Mouse (Mus musculus) kidney, postnatal 25 days (tissue): ENCODE measurements around the gene Midn.

Experiments
- DNase-seq, 2 experiments: peaks; one replicate each; pipeline ENCODE4 v3.0.0; 2021; ENCODE audit warnings: mixed read lengths in 2 of 2

Midn gene

DNA sequence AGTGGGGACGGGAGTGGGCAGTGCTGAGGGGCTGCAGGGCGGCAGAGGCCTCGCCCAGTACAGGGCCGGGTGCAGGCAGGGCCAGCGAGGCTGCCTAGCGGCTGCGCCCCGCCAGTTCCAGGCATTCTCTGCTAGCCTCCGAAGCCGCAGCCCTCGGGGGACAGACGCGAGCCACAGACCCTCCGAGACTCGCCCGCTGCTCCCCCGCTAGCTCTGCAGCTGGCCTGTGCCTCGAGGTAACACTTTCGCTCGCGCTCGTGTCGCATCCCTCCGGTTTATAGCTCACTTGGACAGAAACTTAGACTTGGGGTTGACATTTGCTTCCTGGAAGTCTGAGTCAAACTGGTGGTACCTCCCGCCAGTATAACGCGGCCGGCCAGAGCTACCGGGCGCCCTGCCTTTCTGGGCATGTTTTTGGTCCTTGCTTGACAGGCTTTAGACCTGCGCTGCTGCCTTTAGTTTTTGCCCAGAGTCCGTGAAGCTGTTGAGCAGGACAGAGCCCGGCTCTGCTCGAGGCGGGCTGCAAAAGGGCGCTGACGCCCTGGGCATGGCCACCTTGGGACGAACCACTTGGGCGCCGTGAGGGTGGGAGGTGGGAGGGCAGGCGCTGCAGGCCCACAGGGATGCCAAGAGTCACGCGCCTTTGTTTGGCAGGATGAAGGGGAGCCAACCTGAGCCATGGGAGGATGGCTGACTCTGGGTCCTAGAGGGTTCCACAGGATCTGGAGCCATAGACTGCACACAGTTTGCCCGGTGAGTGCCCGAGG lies 23.9 kb downstream of the Midn start:
- DNase-seq: peak in 1 of 2 experiments; percentile 69

DNA sequence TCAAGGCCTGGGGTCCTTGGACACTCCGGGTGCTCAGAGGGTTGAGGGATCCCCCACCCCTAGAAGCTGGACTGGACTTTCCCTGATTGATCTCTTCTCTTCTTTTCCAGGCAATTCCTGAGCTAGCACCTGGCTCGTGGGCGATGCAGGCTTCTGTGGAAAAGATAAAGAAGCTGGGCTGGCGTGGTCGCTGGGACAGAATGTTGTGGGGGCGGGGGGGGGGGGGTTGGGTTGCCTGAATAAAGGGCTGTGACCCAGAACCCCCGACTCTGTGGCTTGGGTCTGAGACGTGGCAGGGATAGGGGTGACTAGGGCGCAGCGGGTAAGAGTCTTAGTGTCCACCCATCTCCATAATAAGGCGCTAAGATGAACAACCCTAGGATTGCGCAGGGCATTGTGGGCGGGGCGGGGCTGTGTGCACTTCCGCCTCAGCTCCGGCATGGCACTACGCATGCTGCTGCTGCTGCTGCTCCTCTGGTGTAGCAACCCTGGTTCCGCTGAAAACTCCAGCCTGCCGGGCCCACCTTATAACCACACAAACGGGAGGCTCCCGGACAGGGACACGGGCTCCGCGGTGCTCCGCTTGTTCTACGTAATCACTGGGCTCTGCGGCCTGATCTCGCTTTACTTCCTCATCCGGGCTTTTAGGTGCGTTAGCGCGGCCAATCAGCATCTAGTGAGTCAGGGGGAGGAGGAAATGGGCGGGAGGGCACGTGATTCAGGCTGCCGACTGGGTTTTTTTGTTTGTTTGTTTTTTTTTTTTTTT lies 24.6 kb downstream of the Midn start, which contains the start of gene 1600002K03Rik:
1600002K03Rik (plus strand) TSS at position 418 of the 766 bp plus-strand sequence.
- DNase-seq: peak; percentile 90 to 94

DNA sequence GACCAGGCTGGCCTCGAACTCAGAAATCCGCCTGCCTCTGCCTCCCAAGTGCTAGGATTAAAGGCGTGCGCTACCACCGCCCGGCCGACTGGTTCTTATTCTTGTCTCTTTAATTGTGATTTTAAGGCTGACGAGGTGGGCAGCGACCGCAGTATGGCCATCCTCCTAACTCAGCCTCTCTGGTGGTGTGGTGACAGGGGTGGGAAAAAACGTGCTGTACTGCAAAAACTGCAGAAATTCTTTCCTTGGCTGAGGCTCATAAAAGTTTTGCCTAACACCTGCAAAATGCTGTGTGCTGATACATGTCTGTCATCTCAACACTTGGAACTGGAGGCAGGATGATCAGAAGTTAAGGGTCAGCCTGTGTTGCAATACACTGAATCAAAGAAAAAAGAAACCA lies 25.3 kb downstream of the Midn start:
- no peak for DNase-seq

DNA sequence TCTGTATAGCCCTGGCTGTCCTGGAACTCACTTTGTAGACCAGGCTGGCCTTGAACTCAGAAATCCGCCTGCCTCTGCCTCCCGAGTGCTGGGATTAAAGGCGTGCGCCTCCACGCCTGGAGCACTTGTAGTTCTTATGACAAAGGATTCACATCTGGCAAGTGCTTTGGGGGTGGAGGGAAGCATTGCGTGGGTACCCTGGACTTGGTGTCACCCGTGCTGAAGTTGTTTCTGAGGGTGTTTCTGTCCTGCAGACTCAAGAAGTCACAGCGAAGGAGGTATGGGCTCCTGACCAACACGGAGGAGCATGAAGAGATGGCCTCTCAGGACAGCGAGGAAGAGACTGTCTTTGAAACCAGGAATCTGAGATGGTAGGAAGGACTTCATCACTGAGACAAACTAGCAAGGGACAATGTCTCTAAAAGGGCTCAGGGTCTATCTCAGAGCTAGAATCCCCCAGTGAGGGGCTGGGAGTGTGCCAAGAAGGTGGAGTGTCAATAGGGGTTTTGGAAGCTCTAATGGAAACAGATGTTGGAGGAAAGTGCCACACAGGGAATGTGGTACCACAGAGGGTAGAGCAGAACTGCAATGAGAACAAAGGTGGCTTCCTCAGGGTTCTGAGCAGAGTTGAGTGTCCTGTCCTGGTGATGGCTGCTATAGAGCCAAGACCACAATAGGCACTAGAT lies 26.0 kb downstream of the Midn start:
- DNase-seq: no peak

DNA sequence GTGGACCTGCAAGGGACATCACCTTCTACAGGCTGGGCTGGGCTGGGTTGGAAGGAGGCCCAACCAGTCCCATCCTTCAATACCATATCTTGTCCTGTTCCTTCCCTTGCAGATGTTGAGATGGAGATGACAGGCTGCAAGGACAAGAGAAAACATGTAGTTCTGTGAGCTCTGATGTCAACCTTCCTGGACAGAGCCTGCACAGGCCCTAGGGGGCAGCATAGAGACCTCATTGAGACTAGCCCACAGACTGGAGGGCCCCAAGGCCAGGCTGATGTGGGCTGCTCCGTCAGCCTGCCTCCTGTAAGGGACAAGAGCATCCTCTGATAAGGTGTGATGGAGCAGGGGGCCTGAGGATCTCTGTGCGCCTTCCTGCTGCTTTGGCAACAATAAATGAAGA lies 26.6 kb downstream of the Midn start:
- DNase-seq: peak; percentile 63 to 66

DNA sequence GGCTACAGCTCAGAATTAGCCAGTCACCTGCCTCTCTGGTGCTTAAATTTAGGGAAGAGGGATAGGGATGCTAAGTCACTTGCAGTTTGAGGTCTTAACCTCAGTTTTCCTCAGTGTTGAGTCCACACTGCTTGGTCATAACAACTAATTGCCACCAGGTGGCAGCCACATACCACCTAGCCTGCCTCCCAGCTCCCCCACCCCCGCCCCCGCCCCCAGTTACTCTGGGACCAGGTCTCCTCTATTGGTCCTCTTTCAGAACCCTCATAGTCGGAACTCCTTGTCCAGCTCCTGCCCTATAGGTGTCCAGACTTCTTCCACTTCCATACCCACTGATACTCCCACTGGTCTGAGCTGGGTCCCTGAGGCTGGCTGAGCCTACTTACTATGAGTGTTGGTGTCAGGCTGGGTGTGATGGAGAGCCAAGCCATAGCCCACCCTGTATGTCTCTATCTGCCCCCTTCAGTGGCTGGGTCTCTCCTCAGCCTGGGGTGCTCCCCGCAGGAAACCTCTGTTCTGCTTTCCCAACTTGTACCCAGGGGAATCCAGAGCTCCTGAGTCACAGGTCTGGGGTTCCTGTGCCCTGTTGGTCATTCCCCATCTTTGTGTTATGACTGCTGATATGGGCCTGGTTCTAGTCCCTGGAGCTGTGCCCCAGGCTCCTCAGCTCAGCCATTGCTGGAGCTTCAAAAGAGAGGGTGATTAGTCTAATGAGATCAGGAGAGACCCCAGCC lies 27.6 kb downstream of the Midn start:
- peak in 1 of 2 experiments; percentile 48 for DNase-seq

DNA sequence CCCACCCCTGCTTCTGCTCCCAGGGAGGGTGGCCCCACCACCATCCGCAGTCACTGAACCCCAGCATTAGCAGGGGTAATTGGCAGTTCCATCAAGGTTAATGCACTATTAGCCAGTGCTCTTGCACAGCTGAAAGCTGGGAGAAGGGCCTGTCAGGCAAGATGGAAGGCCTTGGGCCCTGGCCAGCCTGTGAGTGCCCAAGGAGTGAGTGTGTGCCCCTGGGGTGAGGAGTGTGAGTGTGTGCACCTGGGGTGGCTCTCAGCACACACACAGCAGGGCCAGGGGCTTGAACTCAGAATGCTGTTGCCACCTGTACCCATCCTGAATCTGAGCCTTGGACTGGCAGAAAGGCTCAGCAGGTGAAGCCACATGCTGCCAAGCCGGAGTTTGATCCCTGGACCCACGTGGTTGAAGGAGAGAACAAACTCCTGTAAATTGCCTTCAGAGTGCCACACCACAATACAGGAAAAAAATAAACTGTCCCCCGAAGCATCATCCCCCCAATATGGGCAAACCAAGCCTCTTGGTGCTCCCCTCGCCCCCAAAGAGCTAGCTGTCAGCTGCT lies 28.3 kb downstream of the Midn start:
- peak; percentile 34 to 62 for DNase-seq

DNA sequence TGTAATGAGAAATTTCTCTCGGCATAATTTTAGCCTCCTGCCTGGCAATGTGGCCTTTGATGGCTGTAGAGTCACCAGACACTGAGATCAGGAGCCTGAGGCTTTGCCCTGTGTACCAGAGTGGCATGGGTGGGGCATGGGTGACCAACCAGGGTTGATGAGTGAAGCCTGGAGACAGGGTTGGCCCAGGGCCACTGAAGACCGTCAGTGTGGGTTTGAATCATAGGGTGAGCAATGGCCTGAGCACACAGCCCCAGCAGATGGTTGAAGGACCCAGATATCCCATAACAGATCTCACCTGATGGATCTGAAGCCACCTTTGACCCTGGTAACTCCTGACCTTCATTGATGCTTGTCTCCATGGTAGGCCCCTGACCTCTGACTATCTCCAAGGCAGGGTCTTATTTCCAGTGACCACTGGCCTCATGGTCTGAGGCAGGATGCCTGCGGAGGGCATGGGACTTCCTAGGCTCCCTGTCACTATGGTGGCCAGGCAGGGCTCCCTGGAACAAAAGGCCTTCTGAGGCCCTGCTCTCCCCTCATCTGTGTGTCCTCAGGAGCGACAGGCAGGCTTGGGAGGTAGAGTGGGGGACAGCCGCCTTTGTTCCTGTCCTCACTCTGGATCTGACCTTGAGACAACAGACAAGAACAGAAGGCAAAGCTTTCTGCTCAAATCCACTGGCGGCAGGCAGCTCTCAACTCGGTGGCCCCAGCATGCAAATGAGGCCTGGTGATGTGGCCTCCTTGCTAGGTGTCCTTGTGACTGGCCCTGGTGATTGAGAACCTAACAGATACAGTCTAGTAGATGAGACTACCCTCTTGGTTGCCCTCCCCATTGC lies 29.6 kb downstream of the Midn start:
- no peak for DNase-seq

DNA sequence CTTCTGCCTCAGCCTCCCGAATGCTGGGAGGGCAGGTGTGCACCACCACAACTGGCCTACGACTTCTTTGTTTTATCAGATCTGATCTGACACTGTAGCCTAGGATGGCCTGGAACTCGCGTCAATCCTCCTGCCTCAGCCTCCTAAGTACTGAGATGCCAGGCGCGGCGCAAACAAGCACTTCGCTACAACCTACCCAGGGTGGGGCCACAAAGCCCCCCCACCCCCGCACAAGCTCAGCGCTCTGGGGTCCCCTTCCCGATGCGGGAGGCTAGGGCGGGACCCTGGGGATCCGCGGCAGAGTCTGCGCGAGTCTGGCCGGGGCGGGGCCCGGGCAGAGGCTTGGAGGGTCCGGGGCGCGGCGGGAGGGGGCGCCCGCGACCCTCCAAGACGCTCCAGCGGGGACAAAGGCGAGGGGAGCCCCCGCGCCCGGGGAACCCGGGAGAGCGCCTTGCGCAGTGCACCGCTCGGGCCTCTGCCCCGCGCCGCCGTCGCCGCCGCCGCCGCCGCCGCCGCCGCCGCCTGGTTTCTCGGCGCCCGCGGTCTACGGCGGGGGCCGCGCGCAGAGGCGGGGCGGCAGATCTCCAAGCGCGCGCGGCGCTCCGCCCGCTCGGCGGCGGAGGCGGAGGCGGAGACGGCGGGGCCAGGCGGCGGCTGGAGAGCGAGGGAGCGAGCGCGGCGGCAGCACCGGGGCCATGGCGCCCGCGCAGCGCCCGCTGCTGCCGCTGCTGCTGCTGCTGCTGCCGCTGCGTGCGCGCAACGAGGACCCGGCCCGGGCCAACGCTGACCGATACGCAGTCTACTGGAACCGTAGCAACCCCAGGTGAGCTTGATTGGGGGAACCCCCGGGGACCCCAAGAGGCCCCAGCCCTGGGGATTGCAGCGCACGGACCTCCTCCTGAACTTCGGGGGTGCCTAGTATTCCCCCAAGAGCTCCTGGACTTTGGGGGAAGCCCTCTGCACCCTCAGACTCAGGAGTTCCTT lies 31.3 kb downstream of the Midn start, which contains the start of gene Efna2:
Efna2 (plus strand) TSS at position 415 of the 984 bp plus-strand sequence.
- DNase-seq: peak in 1 of 2 experiments; percentile 68

DNA sequence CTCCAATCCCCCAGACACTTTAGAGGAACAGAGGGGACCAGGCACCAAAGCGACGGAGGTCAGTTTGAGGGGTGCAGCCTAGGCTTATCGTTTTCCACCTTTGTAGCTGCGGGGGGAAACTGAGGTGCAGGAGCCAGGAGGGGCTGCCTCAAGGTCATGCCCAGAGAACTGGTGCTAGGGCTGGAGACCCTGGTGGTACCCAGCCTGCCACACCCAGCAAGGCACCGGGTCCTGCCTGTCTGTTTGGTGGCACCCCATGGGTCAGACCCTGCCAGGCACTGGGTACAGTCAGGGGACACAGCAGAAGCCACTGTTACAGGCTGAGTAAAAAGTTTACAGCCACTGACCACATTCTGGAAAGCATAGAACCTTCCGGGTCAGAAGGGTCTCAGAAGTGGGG lies 32.2 kb downstream of the Midn start:
- DNase-seq: no peak

DNA sequence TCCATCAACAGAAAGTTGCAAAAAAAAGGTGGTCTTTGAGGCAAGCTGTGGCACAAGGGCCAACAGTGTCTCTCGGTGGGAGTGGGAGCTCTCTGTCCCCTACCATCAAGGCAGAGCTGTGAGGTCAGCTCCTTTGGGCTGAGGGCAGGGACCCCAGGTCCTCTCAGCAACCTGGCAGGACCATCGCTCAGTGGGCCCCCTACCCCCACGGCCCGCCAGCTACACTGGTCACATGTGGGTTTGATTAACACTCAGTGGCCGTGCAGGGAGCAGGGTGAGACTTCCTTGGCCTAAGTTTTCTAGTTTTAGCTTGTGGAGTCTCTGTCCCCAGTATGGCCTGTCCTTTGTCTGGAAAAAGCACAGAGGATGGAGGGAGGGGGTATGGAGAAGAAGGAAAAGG lies 32.8 kb downstream of the Midn start:
- no peak for DNase-seq

DNA sequence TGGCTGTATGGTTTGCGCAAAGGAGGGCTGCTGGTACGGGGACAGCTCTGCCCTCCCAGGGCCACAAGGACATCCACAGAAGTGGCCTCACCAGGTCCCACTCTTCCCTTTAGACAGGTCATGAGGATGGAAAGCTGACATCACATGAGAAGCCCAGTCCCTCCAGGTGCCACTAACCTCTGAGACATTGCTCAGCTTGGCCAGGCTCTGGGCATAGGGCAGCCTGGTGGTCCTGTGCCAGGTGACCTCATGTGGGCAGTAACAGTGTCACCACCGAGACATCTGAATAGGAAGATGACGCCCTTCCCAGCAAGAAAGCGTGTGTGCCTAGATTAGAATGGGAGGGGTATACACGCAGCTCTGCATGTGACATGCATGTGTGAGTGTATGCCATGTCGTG lies 34.5 kb downstream of the Midn start:
- DNase-seq: no peak

DNA sequence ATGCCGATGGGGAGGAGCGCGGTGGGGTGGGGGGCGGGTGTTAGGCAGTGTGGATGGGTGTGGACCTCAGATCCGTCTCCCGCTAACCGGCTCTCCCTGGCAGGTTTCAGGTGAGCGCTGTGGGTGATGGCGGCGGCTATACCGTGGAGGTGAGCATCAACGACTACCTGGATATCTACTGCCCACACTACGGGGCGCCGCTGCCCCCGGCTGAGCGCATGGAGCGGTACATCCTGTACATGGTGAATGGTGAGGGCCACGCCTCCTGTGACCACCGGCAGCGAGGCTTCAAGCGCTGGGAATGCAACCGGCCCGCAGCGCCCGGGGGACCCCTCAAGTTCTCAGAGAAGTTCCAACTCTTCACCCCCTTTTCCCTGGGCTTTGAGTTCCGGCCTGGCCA lies 38.6 kb downstream of the Midn start:
- no peak for DNase-seq

DNA sequence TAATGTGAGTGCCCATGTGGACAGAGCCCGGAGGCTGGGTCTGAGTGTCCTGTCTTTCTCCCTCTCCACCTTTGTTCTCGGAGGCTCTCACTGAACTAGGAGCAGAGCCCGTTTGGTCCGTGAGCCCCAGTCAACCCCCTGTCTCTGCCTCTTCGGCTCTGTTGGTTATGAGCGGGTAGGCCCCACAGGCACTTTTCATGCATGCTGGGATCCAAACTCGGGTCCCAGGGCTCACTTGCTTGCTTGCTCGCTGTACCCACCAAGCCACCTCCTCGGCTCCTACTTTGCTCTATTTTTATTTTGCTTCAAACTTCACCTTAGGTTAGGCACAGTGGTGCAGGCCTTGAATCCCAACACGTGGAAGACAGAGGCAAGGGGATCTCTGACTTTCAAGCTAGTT lies 39.7 kb downstream of the Midn start:
- DNase-seq: no peak

DNA sequence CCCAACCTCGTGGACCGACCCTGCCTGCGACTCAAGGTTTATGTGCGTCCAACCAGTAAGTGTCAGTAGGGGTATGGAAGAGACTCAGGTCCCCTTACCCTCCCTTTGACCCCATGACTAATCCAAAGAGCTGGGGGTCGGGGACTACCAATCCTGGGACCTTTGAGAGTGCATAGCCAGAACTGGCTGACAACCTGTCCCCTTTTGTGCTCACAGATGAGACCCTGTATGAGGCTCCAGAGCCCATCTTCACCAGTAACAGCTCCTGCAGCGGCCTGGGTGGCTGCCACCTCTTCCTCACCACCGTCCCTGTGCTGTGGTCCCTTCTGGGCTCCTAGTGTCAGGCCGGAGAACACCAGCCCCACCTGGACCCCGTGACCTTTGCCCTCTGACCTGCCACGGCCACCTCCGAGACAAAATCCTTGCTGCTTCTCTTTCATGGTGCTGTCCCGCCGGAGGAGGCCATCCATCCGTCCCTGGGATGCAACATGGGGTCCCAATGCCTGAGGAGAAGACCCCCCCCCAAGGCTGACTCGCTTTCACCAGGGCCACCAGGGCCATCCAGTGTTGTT lies 40.5 kb downstream of the Midn start:
- no peak for DNase-seq

DNA sequence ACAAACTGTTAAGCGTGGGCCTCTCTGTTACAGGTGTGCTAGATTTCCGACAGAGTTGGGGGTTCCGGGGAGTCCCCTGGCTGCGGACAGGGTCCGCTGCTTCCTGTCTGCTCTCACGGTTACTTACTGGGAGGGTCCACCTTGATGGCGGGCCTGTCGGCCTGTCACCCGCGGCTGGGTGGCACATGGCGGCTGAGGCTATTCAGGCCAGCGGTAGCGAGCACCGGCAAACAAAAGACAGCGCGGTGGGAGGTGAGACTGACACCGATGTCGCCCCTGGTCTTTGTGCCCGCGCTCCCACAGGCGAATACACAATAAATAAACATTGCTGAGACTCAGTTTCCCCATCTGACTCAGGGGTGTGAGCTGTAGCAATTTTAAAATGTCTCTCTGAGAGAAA lies 41.9 kb downstream of the Midn start:
- DNase-seq: no peak

DNA sequence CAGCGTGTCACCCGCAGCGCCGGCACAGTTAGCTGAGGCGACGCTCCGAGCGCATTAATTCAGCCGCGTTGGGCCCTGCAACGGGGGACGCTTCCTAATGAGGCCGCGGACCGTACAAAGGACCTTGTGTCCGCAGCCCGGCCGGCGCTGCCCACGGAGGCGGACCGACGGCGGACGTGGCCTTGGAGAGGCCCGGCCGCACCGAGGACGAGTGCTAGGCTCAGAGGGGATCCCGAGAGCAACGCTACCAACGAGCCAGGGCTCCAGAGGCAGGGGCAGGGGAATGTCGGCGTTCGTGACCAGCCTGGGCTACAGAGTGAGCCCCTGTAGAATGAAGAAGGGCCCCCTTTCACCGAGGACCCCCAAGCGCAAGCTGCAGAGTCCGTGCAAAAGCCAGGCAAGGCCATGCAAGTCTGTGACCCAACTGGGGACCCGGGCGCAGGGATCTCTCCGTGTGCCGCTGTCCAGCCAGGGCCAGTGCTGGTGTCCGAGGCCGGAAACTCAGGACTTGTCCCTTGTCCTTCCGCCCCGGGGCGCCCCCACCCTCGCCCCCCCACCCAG lies 42.5 kb downstream of the Midn start:
- DNase-seq: peak; percentile 31 to 67

DNA sequence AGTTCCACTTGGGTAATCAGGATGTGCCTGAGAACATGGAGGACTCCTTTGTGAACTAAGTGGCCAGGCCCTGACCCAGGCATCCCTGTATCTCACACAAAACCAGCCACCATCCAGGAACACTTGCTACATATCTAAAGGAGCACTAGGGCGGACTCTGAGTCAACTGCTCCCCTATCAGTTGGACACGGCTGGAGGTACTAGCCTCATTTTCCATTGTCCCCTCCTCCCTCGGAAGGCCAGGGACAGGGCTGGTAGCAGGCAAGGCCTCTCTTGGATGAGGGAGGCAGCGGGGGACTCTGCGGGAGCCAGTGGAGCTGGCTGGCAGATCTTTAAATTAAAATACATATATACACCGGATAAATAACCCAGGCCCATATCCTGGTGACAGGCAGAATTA lies 45.9 kb downstream of the Midn start:
- DNase-seq: no peak

DNA sequence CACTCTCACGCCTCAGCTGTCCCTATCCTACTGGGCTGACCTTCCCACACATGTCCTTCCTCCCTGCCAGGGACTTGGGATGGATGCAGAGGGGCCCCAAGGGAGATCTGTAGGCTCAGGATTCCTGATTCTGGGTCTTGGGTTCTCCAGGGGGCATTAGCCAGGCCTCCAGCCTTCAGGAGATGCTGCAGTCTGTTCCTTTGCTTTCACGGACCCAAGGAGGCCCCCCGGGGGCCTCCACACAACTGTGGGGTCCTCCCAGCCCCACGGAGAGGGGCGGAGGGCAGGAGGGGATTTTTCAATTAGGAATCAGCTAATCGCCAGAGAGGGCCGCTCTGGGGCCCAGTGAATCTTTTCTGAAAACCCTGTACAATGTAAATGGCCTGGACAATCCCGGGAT lies 46.4 kb downstream of the Midn start:
- no peak for DNase-seq

DNA sequence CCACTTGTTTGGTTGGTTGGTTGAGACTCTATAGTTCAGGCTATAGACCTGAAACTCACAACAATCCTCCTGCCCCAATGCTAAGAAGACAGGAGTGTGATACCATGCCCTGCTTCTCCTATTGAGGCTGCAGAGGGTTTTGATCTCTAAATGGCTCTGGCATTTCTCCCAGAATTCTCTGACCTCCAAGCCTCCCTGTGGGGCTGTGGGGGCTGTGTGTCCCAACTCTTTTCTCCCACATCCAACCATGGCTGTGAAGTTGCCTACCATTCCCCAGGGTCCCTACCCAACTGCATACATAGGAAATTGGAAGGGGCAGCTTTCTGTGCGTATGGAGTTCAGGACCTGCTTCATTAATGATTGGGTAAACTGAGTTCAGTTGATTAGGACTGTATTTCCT lies 48.1 kb downstream of the Midn start:
- no peak for DNase-seq
